Mouse (Mus musculus) lung, postnatal 0 days (tissue): ENCODE measurements at regions not wholly inside any gene's neighbourhood (a gene's known extent, or its start where the extent isn't known, plus 50 kb on each side); places are given as distances from the start of the nearest gene placed in this dataset.

Experiments
- ATAC-seq: fragments of 200-750 bp; cut with Nextera tagmentation; 2 replicates; pipeline ENCODE4 v1.8.0; 2017; ENCODE audit warnings: moderate library complexity
- DNase-seq: peaks from one replicate; pipeline ENCODE4 v3.0.0-alpha.2; 2016; ENCODE audit warnings: low spot score
- H3K27ac ChIP-seq: fragments of 300-500 bp; sonication (generic); 2 replicates; pipeline ENCODE4 v1.5.1; 2014; ENCODE audit warnings: antibody characterized with exemption, mild to moderate bottlenecking, low read length, mixed read lengths
- H3K27me3 ChIP-seq: fragments of 300-500 bp; sonication (generic); replicated peaks from 2 replicates; pipeline ENCODE4 v1.6.1; 2014; ENCODE audit warnings: low read length, mixed read lengths; ENCODE audit not compliant: insufficient read depth
- H3K36me3 ChIP-seq: fragments of 300-500 bp; sonication (generic); 2 replicates; pipeline ENCODE4 v1.6.1; 2014; ENCODE audit warnings: low read length, mixed read lengths; ENCODE audit not compliant: insufficient read depth
- H3K4me1 ChIP-seq: fragments of 300-500 bp; sonication (generic); 2 replicates; pipeline ENCODE4 v1.6.1; 2014; ENCODE audit warnings: antibody characterized with exemption, low read depth, low read length, mixed read lengths; ENCODE audit not compliant: insufficient read depth
- H3K4me2 ChIP-seq: fragments of 300-500 bp; sonication (generic); replicated peaks from 2 replicates; pipeline ENCODE4 v1.6.1; 2014; ENCODE audit warnings: low read depth, mild to moderate bottlenecking, low read length, moderate library complexity, mixed read lengths
- H3K4me3 ChIP-seq: fragments of 300-500 bp; sonication (generic); 2 replicates; pipeline ENCODE4 v1.5.1; 2014; ENCODE audit warnings: low read depth, low read length
- H3K9ac ChIP-seq: fragments of 300-500 bp; sonication (generic); replicated peaks from 2 replicates; pipeline ENCODE4 v1.6.1; 2014; ENCODE audit warnings: low read depth, mild to moderate bottlenecking
- H3K9me3 ChIP-seq: fragments of 300-500 bp; sonication (generic); 2 replicates; pipeline ENCODE4 v1.6.1; 2016; ENCODE audit warnings: low read length, mixed read lengths
- CTCF ChIP-seq: IDR thresholded peaks from 2 replicates; pipeline ENCODE4 v1.5.1; 2016; ENCODE audit warnings: antibody characterized with exemption, mild to moderate bottlenecking
- EP300 ChIP-seq: IDR thresholded peaks from 2 replicates; pipeline ENCODE4 v1.6.1; 2016; ENCODE audit warnings: antibody characterized with exemption, mild to moderate bottlenecking, control low read depth
- WGBS: fragments of 180-500 bp; shearing (Covaris S2); extraction: QIAGEN DNeasy Blood & Tissue Kit; methylation state at CpG from one replicate; pipeline ENCODE4 v1.1.7; 2014; 5-methylcytosine and 5-hydroxymethylcytosine counted together

- Histone ChIP-seq H3K4me3 (no peak overlapping the region), H3K27me3 (no peaks in the 10 kb centered on the region), H3K36me3 (no peaks in the 10 kb centered on the region), H3K4me1 (no peaks in the 10 kb centered on the region), H3K9me3 (no peaks in the 10 kb centered on the region), H3K27ac (no peak overlapping the region), H3K4me2 (no peak overlapping the region), H3K9ac (no peak overlapping the region)
- 65% methylated on average over 5 of the region's 5 CpGs for WGBS
- TF ChIP-seq EP300 (no peak), CTCF (no peak)
- ATAC-seq, result no peak
- no peak for DNase-seq
Observed at GRCm38 (mm10) chrX:51886129-51886528, 85.1 kb upstream of the Usp26 start.
